Mouse (Mus musculus) Muller cell, postnatal 12 days (primary cell): ENCODE data around the gene Sh2b1.

Experiments used
- DNase-seq: peaks from one replicate; pipeline ENCODE4 v3.0.0-alpha.2; 2015; ENCODE audit errors: inconsistent ontology term

The Sh2b1 gene

DNA sequence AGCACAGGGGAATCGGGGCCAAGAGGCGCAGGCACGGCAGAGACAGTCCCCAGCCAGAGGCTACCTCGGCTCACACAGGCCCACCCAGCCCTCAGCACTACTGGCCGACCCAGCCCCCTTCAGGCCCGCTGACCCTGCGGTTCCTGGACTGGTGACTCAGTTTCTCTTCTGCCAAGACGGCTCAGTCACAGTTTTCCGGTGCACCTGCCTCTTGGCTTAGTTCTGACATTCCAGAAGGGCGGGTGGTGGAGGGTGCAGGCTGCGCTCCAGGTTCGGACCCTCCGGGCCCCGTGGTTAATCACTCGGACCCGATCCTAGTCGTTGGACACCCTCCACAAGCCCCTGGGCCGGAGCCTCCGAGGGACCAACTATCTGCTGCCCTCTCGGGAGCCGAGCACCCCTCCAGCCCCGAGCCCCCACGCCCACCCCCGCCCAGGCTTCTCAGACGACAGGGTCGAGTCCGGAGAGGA, 703 bp downstream of the Sh2b1 start:
- DNase-seq = peak; percentile 79

DNA sequence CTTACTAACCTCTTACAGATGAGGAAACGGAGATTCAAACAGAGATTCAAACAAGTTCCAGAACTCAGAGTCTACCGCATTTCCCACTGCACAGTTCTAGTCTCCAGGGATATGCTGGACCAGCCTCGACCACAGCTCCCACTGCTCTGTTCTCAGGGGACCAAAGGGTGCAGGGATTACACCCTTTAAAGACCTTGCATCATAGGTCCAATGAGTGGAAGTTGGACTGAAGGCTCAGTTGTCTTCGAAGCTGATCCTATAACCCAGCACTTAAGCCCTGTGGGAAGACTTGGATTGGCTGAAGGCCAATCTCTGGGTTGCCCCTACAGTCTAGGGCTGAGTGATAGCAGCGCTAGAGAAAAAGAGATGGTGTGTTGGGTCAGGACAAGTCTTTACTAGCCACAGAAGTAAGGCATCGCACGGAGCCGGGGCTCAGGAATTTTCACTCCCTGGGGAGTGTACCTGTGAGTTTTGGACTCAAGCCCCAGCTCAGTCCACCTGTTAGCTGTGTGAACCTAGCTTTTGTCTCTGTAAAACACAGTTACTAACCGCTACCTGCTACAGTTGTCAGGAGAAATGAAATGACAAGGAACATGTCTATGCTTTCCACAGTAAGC, 1.6 kb downstream of the Sh2b1 start:
- no peak for DNase-seq

DNA sequence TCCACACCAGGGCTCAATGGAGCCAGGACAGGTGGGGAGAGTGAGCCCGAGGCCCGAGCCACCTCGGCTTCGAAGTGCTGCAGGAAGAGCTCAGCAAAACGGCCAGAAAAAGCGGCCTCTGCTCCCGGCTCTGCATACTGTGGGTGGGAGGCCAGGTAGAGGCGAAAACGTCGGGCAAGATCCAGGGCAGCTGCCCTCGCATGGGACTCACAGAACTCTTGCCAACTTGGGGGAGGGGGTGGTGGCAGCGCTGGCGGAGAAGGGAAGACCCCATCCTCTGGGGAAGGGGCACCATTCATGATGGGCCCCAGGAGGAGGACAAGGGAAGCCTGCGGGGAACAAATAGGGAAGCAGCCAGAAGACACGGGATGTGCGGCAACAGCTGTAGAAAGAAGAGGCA, 2.5 kb downstream of the Sh2b1 start:
- DNase-seq = no peak

DNA sequence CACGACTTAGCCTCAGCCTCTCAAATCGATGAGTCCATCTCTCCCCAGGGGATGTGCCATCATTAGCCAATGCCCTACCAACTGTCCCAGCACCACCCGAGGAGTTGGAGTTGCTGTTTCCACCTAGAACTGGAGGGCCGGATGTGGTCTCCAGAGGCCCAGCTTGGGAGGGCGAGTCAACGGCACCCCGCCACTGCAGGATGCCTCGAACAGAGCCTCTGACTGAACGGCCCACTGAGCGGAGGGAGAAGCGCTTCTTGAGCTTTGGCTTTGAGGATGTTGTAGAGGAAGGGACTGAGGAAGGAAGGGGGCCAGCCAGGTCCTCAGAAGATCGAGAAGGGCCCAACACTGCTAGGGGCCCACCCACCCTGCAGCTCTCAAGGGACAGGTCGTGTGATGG, 2.9 kb downstream of the Sh2b1 start:
- DNase-seq = no peak

DNA sequence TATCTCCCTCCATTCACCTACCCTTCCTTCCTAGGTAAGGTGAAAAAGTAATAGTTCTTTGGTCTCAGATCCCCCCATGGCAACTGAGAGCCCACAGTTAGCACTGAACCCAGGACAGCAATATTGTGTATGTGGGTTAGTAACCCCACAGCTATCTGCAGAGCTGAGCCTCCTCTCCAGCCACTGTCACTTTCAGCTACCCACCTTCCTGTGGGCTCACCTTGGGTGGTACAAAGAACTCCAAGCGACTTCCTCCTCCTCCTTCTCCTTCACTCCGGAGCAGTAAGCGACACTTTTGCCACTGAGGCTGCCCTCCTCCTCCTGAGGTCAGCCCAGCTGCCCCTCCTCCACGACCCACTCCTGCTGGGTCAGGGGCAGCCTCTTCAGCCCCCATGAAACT, 3.4 kb downstream of the Sh2b1 start:
- no peak for DNase-seq

DNA sequence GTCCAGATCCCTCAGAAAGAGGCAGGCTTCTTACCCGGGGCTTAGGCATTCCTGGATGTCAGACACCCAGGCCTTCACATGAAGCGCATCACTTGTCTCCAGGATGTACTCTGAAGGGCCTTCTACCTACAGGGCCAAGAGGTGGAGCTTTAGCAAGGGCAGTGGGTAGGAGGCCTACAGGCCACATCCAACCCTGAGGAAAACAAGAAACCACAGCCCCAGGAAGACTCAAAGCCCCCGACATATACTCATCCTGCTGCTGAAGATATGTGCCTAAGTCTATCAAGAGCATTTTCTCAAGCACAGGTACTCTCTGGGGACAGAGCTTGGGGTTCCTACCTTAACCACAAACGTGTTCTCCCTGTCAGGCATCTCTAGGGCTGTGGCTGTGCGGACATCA, 3.9 kb downstream of the Sh2b1 start:
- DNase-seq = no peak

DNA sequence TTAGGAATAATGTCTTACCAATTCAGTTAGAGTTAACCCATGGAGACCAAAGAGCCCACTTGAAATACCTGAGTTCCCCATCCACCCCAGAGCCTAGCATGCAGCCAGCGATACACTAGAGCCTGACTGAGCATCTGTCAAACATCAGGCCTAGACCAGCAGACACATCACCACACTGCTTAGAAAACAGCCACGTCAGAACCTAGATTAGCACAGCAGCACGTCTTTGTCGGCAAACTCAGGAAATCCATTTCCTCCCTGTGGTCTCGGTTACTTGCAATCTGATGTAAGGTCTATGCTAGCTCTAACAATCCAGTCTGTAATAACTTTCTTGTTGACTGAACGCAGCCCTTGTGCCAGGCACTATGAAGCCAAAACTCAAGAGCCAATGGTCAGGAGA, 5.1 kb downstream of the Sh2b1 start:
- no peak for DNase-seq

DNA sequence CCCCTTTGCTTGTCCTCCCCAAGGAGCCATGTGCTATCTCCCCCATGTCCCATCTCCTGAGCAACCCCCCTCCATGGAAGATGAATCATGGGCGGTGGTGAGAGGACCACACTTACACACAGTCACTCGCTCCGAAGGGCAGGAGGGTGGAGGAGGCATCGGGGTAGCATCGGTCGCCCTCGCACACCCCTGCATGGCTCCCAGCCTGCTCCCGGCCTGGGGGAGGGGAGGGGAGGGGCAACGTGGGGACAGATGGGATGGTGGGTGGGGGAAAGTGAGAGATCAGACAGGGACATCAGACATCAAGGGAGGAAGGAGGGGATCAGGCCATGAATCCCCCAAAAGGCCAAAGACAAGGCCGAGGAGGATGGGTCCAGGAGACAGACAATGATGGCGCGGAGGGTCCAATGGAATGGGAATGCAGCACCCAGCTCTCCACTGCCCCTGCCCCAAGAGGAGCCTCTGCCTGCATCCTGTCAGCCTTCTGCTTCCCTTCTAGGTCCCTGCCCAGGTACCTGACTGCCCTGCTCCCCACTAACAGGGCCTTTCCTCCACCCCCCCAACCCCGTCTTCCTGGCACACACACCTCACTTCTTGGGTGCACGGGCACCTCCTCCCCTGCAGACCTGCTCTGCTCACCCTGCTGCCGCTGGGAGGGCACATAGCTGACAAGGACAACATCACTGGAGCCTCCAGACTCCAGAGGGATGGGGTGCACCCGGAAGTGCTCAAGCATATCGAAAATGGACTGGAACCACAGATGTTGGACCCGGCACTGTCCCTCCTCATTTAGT, 7.2 kb downstream of the Sh2b1 start:
- DNase-seq = no peak

DNA sequence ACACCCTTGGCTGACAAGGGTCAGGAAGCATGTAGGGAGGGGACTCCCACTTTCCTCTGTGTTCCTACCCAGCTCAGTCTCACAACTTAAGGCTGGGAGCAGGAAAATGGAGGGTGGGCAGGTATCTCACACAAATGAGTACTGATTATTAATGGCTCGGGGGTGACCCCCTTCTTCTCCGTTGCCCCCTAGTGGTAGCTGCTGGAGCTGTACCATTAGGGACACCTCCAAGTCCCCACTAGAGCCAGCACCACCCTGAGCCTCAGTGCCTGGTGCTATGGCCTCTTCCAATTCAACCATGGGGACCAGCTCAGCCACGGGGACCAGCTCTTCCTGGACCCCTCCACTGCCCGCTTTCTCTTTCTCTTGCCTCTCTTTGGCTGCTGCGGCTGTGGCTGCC, 8.0 kb downstream of the Sh2b1 start:
- DNase-seq = no peak

DNA sequence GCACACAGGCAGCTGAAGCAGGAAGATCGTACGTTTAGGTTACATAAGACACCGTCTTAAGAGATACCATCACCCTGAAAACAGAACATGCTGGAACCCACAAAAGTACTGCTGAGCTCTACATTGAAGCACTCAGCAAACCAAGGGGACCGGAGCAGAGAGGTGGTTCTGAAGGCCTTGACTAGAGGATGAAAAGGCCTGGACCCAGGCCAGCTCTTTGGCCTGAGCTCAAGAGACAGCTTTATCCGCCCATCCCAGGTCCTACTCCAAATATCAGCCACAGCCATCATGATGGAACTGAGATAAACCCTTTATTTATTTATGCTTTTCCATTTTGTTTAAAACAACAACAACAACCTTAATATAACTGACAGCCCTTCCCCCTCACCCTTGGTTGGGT, 8.5 kb downstream of the Sh2b1 start:
- no peak for DNase-seq

DNA sequence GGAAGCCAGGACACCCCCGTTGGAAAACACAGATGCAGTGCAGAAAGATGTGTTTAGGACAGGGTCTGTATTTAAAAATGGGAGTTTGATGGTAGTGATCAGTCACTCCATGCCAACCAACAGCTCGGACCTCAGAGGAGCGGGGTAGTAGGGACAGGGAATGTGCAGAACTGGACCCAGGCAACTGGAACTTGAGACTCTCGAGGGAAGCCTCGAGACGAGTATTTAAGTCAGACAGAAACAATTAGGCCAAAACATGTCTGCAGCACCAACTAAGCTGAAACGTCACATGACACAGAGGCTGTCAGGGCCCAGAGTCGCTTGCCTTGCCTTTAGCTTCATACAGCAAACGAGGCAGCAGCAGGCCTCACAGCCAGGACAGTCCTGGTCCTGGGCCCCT, 9.1 kb downstream of the Sh2b1 start:
- DNase-seq = no peak

DNA sequence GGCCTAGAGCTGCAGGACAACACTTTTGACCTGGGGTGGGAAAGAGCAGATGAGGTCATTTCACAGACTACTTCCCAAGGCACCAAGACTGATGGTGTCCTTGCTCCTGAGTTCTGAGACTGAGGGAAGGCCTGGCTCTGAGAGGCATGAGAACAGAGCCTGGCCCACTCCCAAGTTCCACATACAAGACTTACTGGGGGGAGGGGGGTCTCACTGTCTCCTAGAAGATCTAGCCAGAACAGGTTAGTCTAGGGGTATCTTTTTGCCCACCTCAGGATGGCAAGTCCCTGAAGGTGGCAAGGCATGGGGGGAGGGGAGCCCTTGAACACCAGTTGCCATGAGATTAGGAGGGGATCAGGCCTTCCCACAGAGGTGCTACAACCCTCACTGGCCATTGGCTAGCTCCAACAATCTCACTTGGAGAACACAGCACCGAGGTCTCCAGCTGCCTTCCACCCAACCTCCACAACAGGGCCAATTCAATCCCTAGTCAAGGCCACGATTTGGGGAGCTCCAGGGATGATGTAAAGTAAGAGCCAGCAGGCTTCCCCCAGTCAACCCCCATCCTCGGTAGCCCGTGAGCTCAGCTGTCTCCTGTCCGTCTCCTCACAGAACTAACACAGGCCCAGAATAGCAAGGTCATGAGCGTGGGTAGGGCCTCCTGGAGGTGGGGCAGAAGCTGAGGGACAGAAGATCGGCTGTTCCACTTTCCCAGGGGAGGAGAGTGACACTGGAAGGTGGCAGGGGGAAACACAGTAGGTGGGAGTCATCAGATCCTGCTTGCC, 9.8 kb downstream of the Sh2b1 start:
- no peak for DNase-seq

DNA sequence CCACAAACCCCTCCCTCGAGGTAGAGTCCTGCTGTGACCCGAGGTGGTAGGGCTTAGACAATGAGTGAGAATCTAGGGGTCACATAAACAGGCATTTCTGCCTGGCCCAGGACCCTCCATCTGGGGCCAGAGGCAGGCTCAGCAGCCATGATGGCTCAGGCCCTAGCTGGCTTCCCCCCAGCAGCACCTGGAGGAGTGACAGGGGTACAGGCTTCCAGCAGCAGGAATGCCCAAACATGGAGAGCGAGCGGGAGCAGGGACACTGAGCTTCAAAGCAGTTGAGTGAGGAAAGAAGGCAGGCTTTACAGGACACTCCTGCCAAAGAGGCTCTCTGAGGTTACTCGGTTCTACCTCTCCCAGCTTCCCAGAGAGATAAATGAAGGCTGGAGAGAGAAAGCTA, 10.4 kb downstream of the Sh2b1 start:
- DNase-seq = no peak

DNA sequence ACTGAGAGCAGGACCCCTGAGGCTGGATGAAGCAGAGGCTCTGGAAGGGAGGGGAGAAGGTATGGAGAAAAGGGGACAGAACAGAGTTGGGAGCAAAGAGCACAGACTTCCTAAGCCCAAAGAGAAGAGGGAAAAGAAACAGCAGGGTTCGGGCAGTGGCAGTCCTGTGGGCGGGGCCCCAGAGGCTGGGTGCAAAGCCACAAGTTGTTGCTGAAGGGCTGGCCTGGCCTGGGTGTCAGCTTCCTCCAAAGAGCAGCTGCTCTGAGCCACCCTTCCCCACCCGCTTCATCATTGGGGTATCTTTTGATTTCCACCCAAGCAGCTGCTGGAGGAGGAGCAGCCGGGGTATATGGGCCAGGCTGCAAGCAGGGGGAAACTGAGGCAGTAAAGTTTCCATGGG, 11.1 kb downstream of the Sh2b1 start:
- DNase-seq = no peak

DNA sequence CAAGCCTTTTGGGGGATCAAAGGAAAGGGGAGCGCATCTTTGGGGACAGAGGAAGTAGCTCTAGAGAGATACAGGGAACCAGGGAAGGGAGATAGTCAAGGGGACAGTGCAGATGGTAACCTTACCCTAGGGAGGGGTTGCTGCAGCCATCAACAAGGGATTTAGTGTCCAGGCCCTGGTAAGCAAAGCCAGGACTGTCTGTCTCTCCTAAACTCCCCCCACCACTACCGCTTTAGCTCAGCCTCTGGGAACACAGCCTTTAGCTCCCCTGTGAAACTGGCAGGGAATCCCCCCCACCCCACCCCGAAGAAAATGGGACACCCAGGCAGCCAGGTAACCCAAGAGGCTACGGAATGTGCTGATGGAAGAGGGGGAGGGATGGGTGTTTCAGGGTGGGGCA, 11.7 kb downstream of the Sh2b1 start:
- DNase-seq = no peak

DNA sequence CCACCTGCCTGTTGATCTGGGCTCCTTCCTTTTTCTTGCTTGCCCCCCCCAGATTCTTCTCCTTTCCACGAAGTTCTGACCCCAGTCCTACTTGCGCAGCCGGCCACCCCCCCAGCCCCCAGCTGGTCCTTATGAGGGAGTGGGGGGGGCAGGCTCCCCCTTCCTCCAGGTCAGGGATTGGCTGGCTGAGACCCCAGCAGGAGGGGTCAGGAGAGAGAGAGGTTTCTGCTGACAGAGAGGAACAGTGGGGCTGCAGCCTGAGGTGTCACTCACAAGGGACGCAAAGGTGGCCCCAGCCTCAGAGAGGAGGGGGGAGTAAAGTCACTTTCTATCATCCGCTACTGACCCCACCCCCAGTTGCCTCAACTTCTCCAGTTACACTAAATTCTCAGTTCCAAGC, 12.2 kb downstream of the Sh2b1 start, which contains the start of gene Atp2a1:
Atp2a1 (minus strand) TSS at position 105 of the 400 bp plus-strand sequence.
- no peak for DNase-seq

DNA sequence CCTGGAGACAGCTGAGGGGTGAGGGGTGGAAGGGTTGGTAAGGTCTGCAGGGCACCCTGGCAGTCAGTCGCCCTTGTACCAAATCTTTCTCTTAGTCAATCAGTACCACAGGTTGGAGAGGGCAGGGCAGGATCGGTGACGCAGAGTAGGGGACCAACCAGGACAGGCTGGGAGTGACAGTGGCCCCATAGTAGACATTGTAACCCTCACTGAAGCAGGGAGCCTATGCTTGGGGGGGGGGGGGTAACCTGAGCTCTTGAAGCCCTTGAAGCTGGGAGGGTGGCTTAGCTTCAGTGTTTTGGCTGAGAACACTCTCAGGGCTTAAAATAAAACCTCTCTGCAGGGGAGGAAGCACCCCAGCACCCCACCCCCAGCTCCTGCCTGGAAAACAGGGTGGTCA, 13.6 kb downstream of the Sh2b1 start:
- no peak for DNase-seq

DNA sequence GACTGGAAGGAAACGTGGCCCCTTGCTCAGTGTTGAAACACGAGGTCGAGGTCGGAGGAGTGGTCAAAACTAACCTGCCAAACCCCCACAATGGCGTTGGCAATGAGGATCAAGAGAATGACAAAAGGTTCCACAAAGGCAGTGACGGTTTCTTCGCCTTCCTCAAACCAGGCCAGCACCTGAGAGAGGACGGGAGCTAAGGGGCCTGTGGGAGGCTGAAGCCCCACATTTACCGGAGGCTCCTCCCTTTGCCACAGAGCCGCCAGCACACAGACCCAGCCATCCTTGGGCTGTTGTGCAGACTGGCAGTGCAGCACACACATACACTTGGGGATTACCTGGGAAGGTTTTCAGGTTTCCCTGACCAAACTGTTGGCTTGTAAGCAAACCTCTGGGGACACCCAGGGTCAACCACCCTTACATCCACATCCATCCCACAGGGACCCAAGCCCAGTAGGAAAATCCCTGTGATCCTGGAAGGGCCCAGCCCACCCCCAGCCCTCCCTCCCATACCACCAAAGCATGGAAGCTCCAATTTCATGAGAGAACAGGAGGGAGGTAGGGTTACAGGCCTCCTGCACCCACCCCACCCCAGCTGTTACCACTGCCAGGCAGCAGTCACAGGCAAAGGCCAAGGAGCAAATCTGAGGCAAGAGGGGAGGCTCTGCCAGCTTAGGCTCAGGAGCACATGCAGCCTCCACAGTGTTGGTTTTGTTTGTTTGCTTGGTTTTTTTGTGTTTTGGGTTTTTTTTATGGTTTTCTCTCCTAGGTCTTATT, 14.4 kb downstream of the Sh2b1 start:
- no peak for DNase-seq

DNA sequence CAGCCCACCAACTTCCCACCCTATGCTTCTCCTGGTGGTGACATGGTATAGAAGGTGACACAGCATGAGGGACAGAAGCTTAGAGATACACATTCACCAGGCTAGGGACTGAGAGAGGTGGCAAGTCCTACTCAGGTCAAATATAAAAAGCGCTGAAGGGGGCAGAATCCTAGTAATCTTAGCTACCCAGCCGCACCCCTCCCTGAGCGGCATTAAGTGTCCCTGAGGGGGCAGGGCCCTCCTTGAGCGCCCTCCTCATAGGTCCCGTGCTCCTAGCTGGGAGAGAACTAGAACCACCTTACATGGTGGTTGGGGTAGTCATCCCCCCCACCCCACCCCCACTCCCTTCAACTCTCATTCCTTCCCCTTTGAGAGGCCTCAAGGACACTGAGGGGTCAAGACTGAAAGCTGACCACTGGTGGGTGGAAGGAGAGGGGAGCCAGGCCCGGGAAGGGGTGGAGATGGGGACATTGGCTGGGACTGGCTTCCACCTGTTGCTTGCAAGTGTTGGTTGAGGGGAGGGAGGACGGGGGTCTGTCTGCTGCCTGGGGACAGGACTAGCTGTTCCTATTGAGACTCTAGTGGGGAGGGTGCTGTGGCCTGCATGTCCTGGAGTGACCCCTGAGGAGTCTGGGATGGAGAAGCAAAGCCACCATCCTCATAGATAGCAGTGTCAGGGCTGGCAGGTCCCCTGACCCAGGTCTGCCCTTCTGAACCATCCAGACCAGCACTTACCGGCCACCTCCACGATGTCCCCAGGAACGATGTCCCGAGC, 16.2 kb downstream of the Sh2b1 start:
- no peak for DNase-seq

DNA sequence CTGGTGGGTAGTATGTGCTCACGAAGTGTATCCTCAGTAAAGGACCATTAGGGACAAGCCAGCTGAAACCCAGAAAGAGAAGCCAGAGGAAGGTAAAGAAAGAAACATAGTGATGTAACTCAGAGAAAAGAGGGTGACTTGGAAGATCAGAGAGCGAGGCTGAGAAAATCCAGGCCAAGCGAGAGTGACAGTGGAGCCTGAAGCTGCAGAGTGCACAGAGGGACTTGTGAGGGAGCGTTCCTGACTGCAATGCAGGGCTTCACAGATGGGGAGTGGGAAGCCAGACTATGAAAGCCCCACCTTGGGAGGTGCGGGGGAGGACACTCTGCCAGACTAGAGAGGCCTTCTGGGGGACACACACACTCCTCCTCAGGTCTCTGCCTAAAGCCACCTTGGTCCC, 17.0 kb downstream of the Sh2b1 start:
- DNase-seq = no peak
